Mouse (Mus musculus): ENCODE results near the gene Harbi1.

DNA sequence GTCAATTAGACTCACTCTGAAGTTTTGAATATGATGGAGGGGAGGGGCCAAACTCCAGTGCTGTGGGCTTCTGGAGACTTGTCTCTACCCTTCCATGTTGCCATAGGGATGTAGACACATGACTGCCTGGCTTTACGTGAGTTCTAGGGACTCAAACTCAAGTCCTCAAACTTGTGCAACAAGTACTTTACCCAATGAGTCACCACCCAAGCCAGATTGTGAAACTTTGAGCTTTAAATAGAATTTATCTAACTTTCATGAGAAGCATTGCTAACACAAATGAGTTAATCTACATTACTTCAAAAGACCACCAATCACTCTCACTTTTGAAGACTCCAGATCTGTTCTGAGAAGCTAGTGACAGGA lies 14.4 kb upstream of the Harbi1 start:
- TF ChIP-seq CTCF (conservative IDR thresholded peaks at IDR 0.05; ENCODE audit: low read length) (no peak), POU5F1 (IDR thresholded peaks at IDR 0.05; ENCODE audit: borderline replicate concordance, low read length) (no peak), NANOG (IDR thresholded peaks at IDR 0.05; ENCODE audit: borderline replicate concordance, low read length) (no peak)

Measured in E14TG2a.4 (cell line).